Mouse (Mus musculus) heart, postnatal 0 days (tissue): Measurements from ENCODE around the gene Ppm1f.

Experiments used
- CTCF ChIP-seq: IDR thresholded peaks from 2 replicates; pipeline ENCODE4 v1.5.1; 2016; ENCODE audit warnings: antibody characterized with exemption, control low read depth, low read depth
- EP300 ChIP-seq: IDR thresholded peaks from 2 replicates; pipeline ENCODE4 v1.6.1; 2016; ENCODE audit warnings: antibody characterized with exemption, low read depth

GRCm38 (mm10) chr16:16870617-16871331 is 25.5 kb upstream of the Ppm1f start, which contains the start of the genes Top3b and Vpreb1:
- TF ChIP-seq CTCF (peak; percentile 30; the same call in 1 of the 2 replicates), EP300 (peak; percentile 57; the same call in 1 of the 2 replicates)
